22 mouse cellular contexts compared by ENCODE assay signal in the genomic region with DNA sequence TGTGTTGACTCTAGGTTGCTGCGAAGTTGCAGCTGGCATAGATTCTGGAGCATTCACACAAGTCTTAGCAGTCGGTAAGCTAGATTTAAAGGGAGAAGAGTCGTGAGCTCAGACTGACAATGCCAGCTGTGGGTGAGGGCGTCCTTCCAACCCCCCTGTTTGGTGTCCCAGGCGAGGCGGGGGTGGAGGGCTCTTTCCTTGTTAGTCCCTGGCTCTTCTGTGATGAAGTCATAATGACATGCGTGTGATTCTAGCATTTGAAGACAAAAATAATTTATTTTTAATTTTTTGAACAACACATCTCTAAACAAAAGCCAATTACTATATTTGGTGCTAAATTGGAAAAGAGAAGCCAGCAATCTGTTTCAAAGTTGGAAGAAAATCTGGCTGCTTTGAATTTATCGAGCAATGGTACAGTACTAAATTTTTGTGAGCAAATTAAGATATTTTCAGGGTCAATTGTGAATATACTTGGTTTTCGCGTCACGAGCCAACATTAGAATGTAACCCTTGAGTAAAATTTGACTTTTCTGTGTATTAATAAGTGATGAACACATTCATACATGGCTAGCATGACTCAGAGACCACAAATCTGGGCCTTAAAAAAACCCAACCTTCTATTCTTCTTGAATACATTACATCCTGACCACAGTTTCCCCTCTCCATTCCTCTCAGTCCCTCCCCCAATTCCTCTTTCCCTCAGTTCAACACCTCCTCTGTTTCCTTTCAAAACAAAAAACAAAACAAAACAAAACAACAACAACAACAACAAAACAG. TPM values are rescaled to one million over a fixed set of nuclear protein-coding genes. Genes with fewer than 3 reads are reported as not detected.
A peak's percentile ranks its signal among the peaks of the same experiment; 100 is the strongest.
DNase-seq lines count a peak whose midpoint lies in the region; ATAC-seq and TF ChIP-seq lines count a peak whose summit lies in the region.
"Had no signal": no experiment of that assay in that cellular context is flagged by ENCODE, and none has a peak within 500 bp of the region (broad histone marks: within the 10 kb centered on the region; RNA-seq: fewer than 3 reads in every experiment).

No protein-coding gene starts in this region.

- H3K79me2 ChIP-seq in C2C12 (ENCODE audit: control insufficient read depth, insufficient read depth) = no peaks in the 10 kb centered on the region

- H3K27ac ChIP-seq in layer of hippocampus, adult 2 months = peak overlapping the region; percentile 72
- H3K27ac ChIP-seq: limb, embryonic 12.5 days; liver, embryonic 14.5 days; neural tube, embryonic 15.5 days had no signal

- no peak for DNase-seq in frontal cortex, postnatal 25 days (ENCODE audit: low spot score in 2 of 2)
- peak; percentile 69 to 80 for DNase-seq in layer of hippocampus, adult 2 months (ENCODE audit: low spot score in 2 of 2)
- peak; percentile 40 to 62 for DNase-seq in left cerebral cortex, postnatal 25 days (ENCODE audit: low spot score in 2 of 2)
- DNase-seq in adrenal gland, postnatal 10 days = no peak
- DNase-seq in lung, postnatal 10 days = no peak
- DNase-seq: cerebellum, adult 8-10 months; embryo, embryonic 11 days; heart, postnatal 14 days; kidney, adult 11 months; kidney, postnatal 10 days; lung, postnatal 14 days; thymus, adult 18-20 months had no signal

- TF ChIP-seq CTCF in C2C12 (IDR thresholded peaks at IDR 0.05; ENCODE audit: control insufficient read depth, insufficient read depth, insufficient read length) = no peak
- TF ChIP-seq CTCF in layer of hippocampus, adult 2 months (conservative IDR thresholded peaks at IDR 0.05) = no peak

- no peaks in the 10 kb centered on the region for H3K36me3 ChIP-seq in C2C12 (ENCODE audit: control insufficient read depth, insufficient read depth)
- H3K36me3 ChIP-seq: limb, embryonic 12.5 days; neural tube, embryonic 15.5 days had no signal

- no peaks in the 10 kb centered on the region for H3K79me3 ChIP-seq in C2C12 (ENCODE audit: low read depth)

- H3K4me3 ChIP-seq in C2C12 (ENCODE audit: insufficient read depth, poor library complexity, severe bottlenecking) = no peak overlapping the region
- H3K4me3 ChIP-seq in layer of hippocampus, adult 2 months = no peak overlapping the region
- H3K4me3 ChIP-seq: limb, embryonic 12.5 days; neural tube, embryonic 15.5 days had no signal

- no peak overlapping the region for H3ac ChIP-seq in C2C12 (ENCODE audit: control insufficient read depth, insufficient read length, low read depth)

- peak; percentile 64 for ATAC-seq in frontal cortex, adult (ENCODE audit: low TSS enrichment)
- ATAC-seq in activated CD4-positive, CD25-positive, alpha-beta regulatory T cell, adult 4 months = no peak
- ATAC-seq: hindbrain, embryonic 16.5 days had no signal

- H3K27me3 ChIP-seq in C2C12 (ENCODE audit: control insufficient read depth, insufficient read depth, insufficient read length) = no peaks in the 10 kb centered on the region
- H3K27me3 ChIP-seq: limb, embryonic 12.5 days; neural tube, embryonic 15.5 days had no signal

- intact Hi-C loops in left cerebral cortex, postnatal 25 days (cut with DNase I) = no loop called here

TF ChIP-seq in C2C12, 6 proteins besides CTCF, POLR2A, EP300 and RAD21:
- TF ChIP-seq MYOD1 (IDR thresholded peaks at IDR 0.05; ENCODE audit: control insufficient read depth, insufficient read length, low read depth) (peak; percentile 46), MYOG (IDR thresholded peaks at IDR 0.05; ENCODE audit: control insufficient read depth, extremely low read depth, insufficient read length) (no peak)

RNA-seq across cellular contexts. Expression of gene Pcdh8, which starts 53.7 kb away (rescaled TPM):
- polyA plus RNA-seq in C2C12 (2012; fragmentation: generic; extraction: Trizol) = 0.07 TPM
- total RNA-seq in layer of hippocampus, adult 2 months (2021) = 10 to 100 TPM; 75.7 to 81.7 TPM
- total RNA-seq in left cerebral cortex, postnatal 25 days (2021) = 10 to 100 TPM; 64.4 to 69.0 TPM
- under 1 TPM in 1 of 2 experiments, not detected in 1; 0.06 TPM for total RNA-seq in adrenal gland, postnatal 10 days (2021)
- not detected for polyA plus RNA-seq in activated CD4-positive, CD25-positive, alpha-beta regulatory T cell, adult 4 months (2017; shearing (Covaris generic))
- total RNA-seq: gastrocnemius, adult 18-20 months; megakaryocyte-erythroid progenitor cell, adult 5-6 weeks; monocyte, adult 5-6 weeks had no signal
- polyA plus RNA-seq: liver, embryonic 14.5 days had no signal

Comparison
In these comparisons a context has a peak if more than half of its experiments do, and no peak if none do; other contexts are left out.
1. DNase-seq: peak in layer of hippocampus, adult 2 months (2 of 2) and left cerebral cortex, postnatal 25 days (2 of 2); none in frontal cortex, postnatal 25 days (0 of 2), adrenal gland, postnatal 10 days (single experiment) and lung, postnatal 10 days (single experiment).
2. RNA of gene Pcdh8, which starts 53.7 kb away (total RNA-seq): 75.7 to 81.7 TPM in layer of hippocampus, adult 2 months and 64.4 to 69.0 TPM in left cerebral cortex, postnatal 25 days; 0.06 TPM in adrenal gland, postnatal 10 days; every median in the first group is over 10 times any median in the second.